Mouse (Mus musculus) thymus, adult 2 months (tissue): ENCODE results near the gene Hus1b. TPM values are rescaled to one million over a fixed set of nuclear protein-coding genes. Genes with fewer than 3 reads are reported as not detected.
A peak's percentile ranks its signal among the peaks of the same experiment; 100 is the strongest.

Source experiments
- DNase-seq: peaks from one replicate; pipeline ENCODE4 v3.0.0; 2021
- H3K27ac ChIP-seq: fragments of 200-500 bp; 2 replicates; pipeline ENCODE4 v1.5.1; 2012; ENCODE audit warnings: low read length, control low read depth; ENCODE audit not compliant: control insufficient read depth, insufficient read depth
- H3K27me3 ChIP-seq: fragments of 200-500 bp; 2 replicates; pipeline ENCODE4 v1.6.1; 2012; ENCODE audit warnings: mild to moderate bottlenecking, low read length, moderate library complexity, mixed read lengths; ENCODE audit not compliant: control insufficient read depth, insufficient read depth
- H3K36me3 ChIP-seq: fragments of 200-500 bp; 2 replicates; pipeline ENCODE4 v1.6.1; 2012; ENCODE audit warnings: mild to moderate bottlenecking, low read length, moderate library complexity; ENCODE audit not compliant: control insufficient read depth, insufficient read depth
- H3K4me1 ChIP-seq: fragments of 200-500 bp; replicated peaks from 2 replicates; pipeline ENCODE4 v1.6.1; 2012; ENCODE audit warnings: low read length; ENCODE audit not compliant: control insufficient read depth, insufficient read depth
- H3K4me3 ChIP-seq: fragments of 200-500 bp; 2 replicates; pipeline ENCODE4 v1.5.1; 2012; ENCODE audit warnings: mild to moderate bottlenecking, low read length, control low read depth, moderate library complexity; ENCODE audit not compliant: control insufficient read depth, insufficient read depth
- CTCF ChIP-seq: fragments of 200-500 bp; IDR thresholded peaks from 2 replicates; pipeline ENCODE4 v1.5.1; 2012; ENCODE audit warnings: mild to moderate bottlenecking, control low read depth, low read length, moderate library complexity, borderline replicate concordance; ENCODE audit not compliant: control insufficient read depth, poor library complexity, insufficient read depth; ENCODE audit errors: extremely low read depth
- POLR2A ChIP-seq: fragments of 200-500 bp; IDR thresholded peaks from 2 replicates; pipeline ENCODE4 v1.6.1; 2012; ENCODE audit warnings: mild to moderate bottlenecking, low read length, control low read depth, moderate library complexity; ENCODE audit not compliant: control insufficient read depth, poor library complexity, insufficient read depth; ENCODE audit errors: extremely low read depth
- WGBS: fragments of 180-500 bp; shearing (Covaris S2); methylation state at CpG from one replicate; pipeline ENCODE4 v1.1.7; 2018; 5-methylcytosine and 5-hydroxymethylcytosine counted together
- polyA plus RNA-seq: library from polyadenylated mRNA; depleted of rRNA; stranded (reverse); fragments of >200 nt; gene quantifications from 2 replicates; pipeline ENCODE4 v1.2.3, GENCODE M21; 2012; rRNA removed

Gene Hus1b
- polyA plus RNA-seq, 1 experiment, result 1.1 TPM

DNA sequence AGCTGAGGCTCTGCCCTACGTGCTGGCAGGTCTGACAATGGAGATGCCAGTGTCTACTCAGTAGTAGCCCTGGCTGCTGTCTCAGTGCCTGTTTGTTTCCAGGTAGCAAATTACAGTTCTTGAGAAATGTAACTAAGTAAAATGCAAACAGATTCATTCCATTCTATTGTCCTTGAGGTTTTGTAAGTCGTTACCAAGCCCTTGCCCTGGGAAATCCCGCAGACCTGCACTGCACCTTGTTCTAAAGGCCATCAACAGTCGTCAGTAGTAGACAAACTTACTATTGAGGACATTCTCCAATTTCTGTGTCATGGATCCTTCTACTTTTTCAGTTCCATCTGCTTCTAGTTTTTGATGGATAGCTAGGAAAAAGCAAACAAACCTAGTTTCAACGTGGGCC lies 36.7 kb downstream of the Hus1b start:
- Histone ChIP-seq H3K27ac (no peak overlapping the region), H3K27me3 (no peaks in the 10 kb centered on the region), H3K4me1 (no peaks in the 10 kb centered on the region), H3K36me3 (peaks cover 5% of the 10 kb centered on the region), H3K4me3 (no peak overlapping the region)
- no peak for DNase-seq
- WGBS, result 93% methylated on average over 5 of the region's 5 CpGs
- TF ChIP-seq POLR2A, result no peak
- no peak for TF ChIP-seq CTCF

GRCm38 (mm10) chr13:30902286-30902685 lies 45.3 kb downstream of the Hus1b start:
- Histone ChIP-seq H3K27me3 (no peaks in the 10 kb centered on the region), H3K4me3 (no peak overlapping the region), H3K4me1 (no peaks in the 10 kb centered on the region), H3K27ac (no peak overlapping the region), H3K36me3 (peaks cover 41% of the 10 kb centered on the region)
- WGBS, result 91% methylated on average over 2 of the region's 2 CpGs
- TF ChIP-seq CTCF (no peak), POLR2A (no peak)
- DNase-seq, result no peak

- 22% methylated on average over 7 of the region's 7 CpGs for WGBS
- no peak for TF ChIP-seq POLR2A
- TF ChIP-seq CTCF, result no peak
- Histone ChIP-seq H3K27ac (no peak overlapping the region), H3K36me3 (peaks cover 41% of the 10 kb centered on the region), H3K4me3 (no peak overlapping the region), H3K4me1 (no peaks in the 10 kb centered on the region), H3K27me3 (no peaks in the 10 kb centered on the region)
- peak; percentile 36 for DNase-seq
Observed at GRCm38 (mm10) chr13:30901387-30902041, 46.0 kb downstream of the Hus1b start.

Other genes starting within 250 kb of the Hus1b start
- gene Irf4, start 198.5 kb downstream of the Hus1b start, polyA plus RNA-seq, result 6.6 and 7.4 TPM in 2 replicates
- gene Exoc2, start 26.3 kb upstream of the Hus1b start, polyA plus RNA-seq, result 25.7 and 25.9 TPM in 2 replicates
- not detected in 2 replicates for gene Gm5447, start 26.4 kb upstream of the Hus1b start, polyA plus RNA-seq